Mouse (Mus musculus) hindbrain, embryonic 12.5 days (tissue): ENCODE measurements around the gene Adam10. TPM values are rescaled to one million over a fixed set of nuclear protein-coding genes. Genes with fewer than 3 reads are reported as not detected.

ENCODE experiments used
- ATAC-seq: fragments of 200-750 bp; cut with Nextera tagmentation; 2 replicates; pipeline ENCODE4 v1.8.0; 2017; ENCODE audit warnings: moderate TSS enrichment; ENCODE audit not compliant: low FRiP score
- H3K27ac ChIP-seq: fragments of 300-500 bp; sonication (generic); 2 replicates; pipeline ENCODE4 v1.5.1; 2016; ENCODE audit warnings: mild to moderate bottlenecking
- H3K27me3 ChIP-seq: fragments of 300-500 bp; sonication (generic); 2 replicates; pipeline ENCODE4 v1.6.1; 2016; ENCODE audit warnings: mild to moderate bottlenecking
- H3K36me3 ChIP-seq: fragments of 300-500 bp; sonication (generic); 2 replicates; pipeline ENCODE4 v1.6.1; 2016; ENCODE audit warnings: mild to moderate bottlenecking
- H3K4me1 ChIP-seq: fragments of 300-500 bp; sonication (generic); 2 replicates; pipeline ENCODE4 v1.6.1; 2016
- H3K4me2 ChIP-seq: fragments of 300-500 bp; sonication (generic); replicated peaks from 2 replicates; pipeline ENCODE4 v1.6.1; 2016; ENCODE audit warnings: mild to moderate bottlenecking
- H3K4me3 ChIP-seq: fragments of 300-500 bp; sonication (generic); 2 replicates; pipeline ENCODE4 v1.5.1; 2016; ENCODE audit warnings: mild to moderate bottlenecking
- H3K9ac ChIP-seq: fragments of 300-500 bp; sonication (generic); 2 replicates; pipeline ENCODE4 v1.6.1; 2016; ENCODE audit warnings: mild to moderate bottlenecking, moderate library complexity
- H3K9me3 ChIP-seq: fragments of 300-500 bp; sonication (generic); replicated peaks from 2 replicates; pipeline ENCODE4 v1.6.1; 2016; ENCODE audit warnings: mild to moderate bottlenecking
- WGBS: fragments of 180-500 bp; shearing (Covaris S2); methylation state at CpG from one replicate; pipeline ENCODE4 v1.1.7; 2016; 5-methylcytosine and 5-hydroxymethylcytosine counted together
- polyA plus RNA-seq: library from polyadenylated mRNA; unstranded; fragments of >200 nt; fragmentation: Nextera tagmentation; extraction: Ambion mirVana; gene quantifications from 2 replicates; pipeline ENCODE4 v1.2.1, GENCODE M21; 2016

Gene Adam10
- polyA plus RNA-seq, 1 experiment from 2014 or later = 88.4 TPM

DNA sequence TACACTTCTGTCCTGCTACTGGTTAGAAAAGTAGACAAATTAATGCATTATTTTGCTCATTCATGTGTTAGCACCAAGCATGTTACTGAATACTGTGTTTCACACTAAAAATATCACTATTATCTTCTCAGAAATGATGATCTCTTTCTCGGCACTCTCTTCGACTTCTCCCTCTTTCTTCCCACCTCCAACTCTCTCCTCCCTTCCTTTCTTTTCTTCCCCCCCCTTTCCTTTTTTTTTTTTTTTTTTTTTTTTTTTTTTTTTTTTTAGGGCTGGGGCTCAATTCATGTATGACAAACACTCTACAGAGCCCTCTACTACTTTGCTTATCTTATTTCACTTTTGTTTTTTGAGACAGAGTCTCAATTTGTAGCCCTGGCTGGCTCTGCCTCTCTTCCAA is 20.5 kb upstream of the Adam10 start:
- no peak overlapping the region for H3K27ac ChIP-seq
- no peak overlapping the region for H3K4me2 ChIP-seq
- WGBS = 66% methylated on average over 2 of the region's 2 CpGs
- no peak overlapping the region for H3K9ac ChIP-seq
- no peaks in the 10 kb centered on the region for H3K36me3 ChIP-seq
- no peak overlapping the region for H3K4me3 ChIP-seq
- no peaks in the 10 kb centered on the region for H3K9me3 ChIP-seq
- ATAC-seq = no peak
- H3K27me3 ChIP-seq = no peaks in the 10 kb centered on the region
- H3K4me1 ChIP-seq = peaks cover 16% of the 10 kb centered on the region

DNA sequence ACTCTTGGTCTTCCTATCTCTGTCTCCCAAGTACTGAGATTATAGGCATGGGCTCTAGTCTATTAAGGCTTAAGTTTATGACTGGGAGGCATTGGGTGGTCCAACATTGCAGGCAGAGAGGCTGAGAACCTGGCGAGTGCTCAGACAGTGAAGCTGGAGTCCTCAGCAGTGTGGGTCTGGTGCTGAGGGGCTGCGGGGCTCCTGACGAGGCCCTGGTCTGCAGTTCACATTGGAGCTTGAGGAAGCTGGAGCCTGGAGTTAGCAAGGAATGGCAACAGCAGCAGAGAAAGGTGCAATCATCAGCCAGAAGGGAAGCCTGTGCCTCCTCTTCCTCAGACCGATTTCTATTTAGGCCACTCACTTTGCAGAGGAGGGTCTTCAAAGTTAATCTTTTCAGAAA is 13.9 kb upstream of the Adam10 start:
- Histone ChIP-seq H3K4me1 (no peaks in the 10 kb centered on the region), H3K4me3 (no peak overlapping the region), H3K9ac (no peak overlapping the region), H3K4me2 (no peak overlapping the region), H3K27me3 (no peaks in the 10 kb centered on the region), H3K9me3 (no peaks in the 10 kb centered on the region), H3K36me3 (no peaks in the 10 kb centered on the region), H3K27ac (no peak overlapping the region)
- 74% methylated on average over 4 of the region's 4 CpGs for WGBS
- no peak for ATAC-seq

GRCm38 (mm10) chr9:70665372-70666145 is 13.2 kb upstream of the Adam10 start:
- Histone ChIP-seq H3K4me1 (no peaks in the 10 kb centered on the region), H3K9me3 (no peaks in the 10 kb centered on the region), H3K27me3 (no peaks in the 10 kb centered on the region), H3K27ac (no peak overlapping the region), H3K36me3 (no peaks in the 10 kb centered on the region), H3K4me3 (no peak overlapping the region), H3K4me2 (no peak overlapping the region), H3K9ac (no peak overlapping the region)
- WGBS = 70% methylated on average over 16 of the region's 16 CpGs
- ATAC-seq = no peak

- Histone ChIP-seq H3K9ac (no peak overlapping the region), H3K27me3 (no peaks in the 10 kb centered on the region), H3K9me3 (no peaks in the 10 kb centered on the region), H3K4me2 (no peak overlapping the region), H3K36me3 (no peaks in the 10 kb centered on the region), H3K4me1 (no peaks in the 10 kb centered on the region), H3K27ac (no peak overlapping the region), H3K4me3 (no peak overlapping the region)
- WGBS = 79% methylated on average over 7 of the region's 7 CpGs
- ATAC-seq = no peak
These were observed 12.0 kb upstream of the Adam10 start for GRCm38 (mm10) chr9:70666811-70667210.

GRCm38 (mm10) chr9:70668048-70668447 is 10.7 kb upstream of the Adam10 start:
- ATAC-seq = no peak
- no peaks in the 10 kb centered on the region for H3K36me3 ChIP-seq
- H3K27ac ChIP-seq = no peak overlapping the region
- H3K4me2 ChIP-seq = no peak overlapping the region
- no peaks in the 10 kb centered on the region for H3K9me3 ChIP-seq
- H3K4me3 ChIP-seq = no peak overlapping the region
- no peaks in the 10 kb centered on the region for H3K4me1 ChIP-seq
- H3K9ac ChIP-seq = no peak overlapping the region
- no peaks in the 10 kb centered on the region for H3K27me3 ChIP-seq

GRCm38 (mm10) chr9:70669197-70669596 is 9.6 kb upstream of the Adam10 start:
- Histone ChIP-seq H3K9me3 (no peaks in the 10 kb centered on the region), H3K4me2 (no peak overlapping the region), H3K27me3 (no peaks in the 10 kb centered on the region), H3K27ac (no peak overlapping the region), H3K9ac (no peak overlapping the region), H3K36me3 (no peaks in the 10 kb centered on the region), H3K4me1 (no peaks in the 10 kb centered on the region), H3K4me3 (no peak overlapping the region)
- 69% methylated on average over 2 of the region's 2 CpGs for WGBS
- no peak for ATAC-seq

GRCm38 (mm10) chr9:70670381-70670780 is 8.4 kb upstream of the Adam10 start:
- Histone ChIP-seq H3K4me1 (no peaks in the 10 kb centered on the region), H3K36me3 (no peaks in the 10 kb centered on the region), H3K9ac (no peak overlapping the region), H3K4me3 (no peak overlapping the region), H3K4me2 (no peak overlapping the region), H3K27me3 (no peaks in the 10 kb centered on the region), H3K9me3 (no peaks in the 10 kb centered on the region), H3K27ac (no peak overlapping the region)
- WGBS = 90% methylated on average over 6 of the region's 6 CpGs
- ATAC-seq = no peak

DNA sequence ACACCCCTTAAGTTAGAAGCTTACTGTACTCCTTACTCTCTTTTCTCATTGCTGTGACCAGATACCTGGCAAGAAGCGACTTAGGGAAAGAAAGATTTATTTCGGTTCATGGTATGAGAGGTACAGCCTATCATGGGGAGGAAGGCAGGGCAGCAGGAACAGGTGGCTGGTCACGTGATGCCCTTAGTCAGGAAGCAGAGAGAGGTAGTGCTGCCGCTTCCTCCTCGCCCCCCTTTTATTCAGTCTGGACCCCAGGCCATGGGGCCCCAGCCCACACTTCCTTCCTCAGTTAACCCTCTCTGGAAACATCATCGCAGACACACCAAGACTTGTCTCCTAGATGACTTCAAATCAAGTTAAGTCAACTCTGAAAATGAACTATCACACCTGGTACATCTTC is 7.5 kb upstream of the Adam10 start:
- Histone ChIP-seq H3K4me2 (no peak overlapping the region), H3K9ac (no peak overlapping the region), H3K9me3 (no peaks in the 10 kb centered on the region), H3K4me3 (no peak overlapping the region), H3K27ac (no peak overlapping the region), H3K36me3 (no peaks in the 10 kb centered on the region), H3K4me1 (no peaks in the 10 kb centered on the region), H3K27me3 (no peaks in the 10 kb centered on the region)
- no peak for ATAC-seq
- 79% methylated on average over 6 of the region's 6 CpGs for WGBS

DNA sequence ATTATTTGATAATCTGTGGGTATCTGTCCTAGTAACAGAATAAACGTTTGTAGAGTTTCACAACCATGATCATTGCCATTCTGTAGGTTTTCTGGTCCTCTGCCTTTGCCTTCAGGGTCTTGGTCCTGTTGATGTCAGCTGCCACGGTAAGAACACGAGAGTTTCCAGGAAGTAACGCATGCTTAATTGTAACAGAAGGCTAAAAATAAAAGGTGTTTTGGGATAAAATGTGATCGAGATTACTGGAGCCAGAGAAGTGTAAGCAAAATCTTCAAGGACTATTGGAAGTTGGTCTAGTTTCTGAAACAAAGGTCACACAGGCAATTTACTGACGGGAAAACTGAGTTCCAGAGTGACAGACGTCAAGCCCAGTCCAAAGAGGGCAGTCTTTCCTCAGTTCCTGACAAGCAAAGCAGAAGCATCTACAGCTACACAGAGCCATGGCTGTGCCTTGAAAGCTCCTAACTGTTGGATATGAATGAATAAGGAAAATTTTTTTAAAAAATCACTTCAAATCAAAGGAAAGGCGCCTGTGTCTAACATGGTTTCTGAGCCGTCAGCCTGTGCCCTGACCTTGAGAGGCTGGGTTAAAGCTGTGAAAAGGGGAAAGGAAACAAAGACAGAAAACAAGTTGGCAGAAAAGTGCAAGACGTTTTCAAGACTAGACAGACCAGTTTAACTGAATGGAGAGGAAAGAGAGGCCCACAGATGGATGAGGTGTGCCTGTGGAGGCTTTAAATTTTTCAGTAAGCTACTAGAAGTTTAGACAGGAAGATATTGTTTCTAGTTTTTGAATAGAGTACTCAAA is 6.8 kb upstream of the Adam10 start:
- 50% methylated on average over 10 of the region's 10 CpGs for WGBS
- no peaks in the 10 kb centered on the region for H3K9me3 ChIP-seq
- H3K4me1 ChIP-seq = no peaks in the 10 kb centered on the region

DNA sequence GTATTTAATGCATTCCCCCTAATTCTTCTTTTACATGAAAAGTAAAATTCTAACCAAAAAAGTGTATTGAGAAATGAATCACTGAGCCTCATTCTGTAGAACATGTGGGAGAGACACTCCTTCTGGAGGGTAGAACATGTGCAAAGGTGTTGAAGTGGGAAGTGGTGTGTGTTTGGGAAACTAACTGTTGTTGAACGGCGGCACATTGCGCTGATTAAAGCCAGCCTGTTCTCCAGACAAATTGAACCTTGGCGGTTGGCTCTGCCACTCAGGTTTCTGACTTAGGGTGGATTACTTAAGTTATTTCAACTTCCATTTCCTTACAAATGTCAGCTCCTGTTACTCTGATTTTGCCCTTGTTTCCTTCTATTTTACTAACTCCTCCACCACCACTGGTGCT is 5.1 kb upstream of the Adam10 start:
- 87% methylated on average over 4 of the region's 4 CpGs for WGBS
- H3K9me3 ChIP-seq = no peaks in the 10 kb centered on the region

More for the DNA sequence above, 6.8 kb upstream of the Adam10 start:
- Histone ChIP-seq H3K4me3 (no peak overlapping the region), H3K27me3 (no peaks in the 10 kb centered on the region), H3K27ac (no peak overlapping the region), H3K9ac (no peak overlapping the region), H3K4me2 (no peak overlapping the region), H3K36me3 (no peaks in the 10 kb centered on the region)
- ATAC-seq = no peak

GRCm38 (mm10) chr9:70675117-70675516 is 3.7 kb upstream of the Adam10 start:
- H3K36me3 ChIP-seq = no peaks in the 10 kb centered on the region
- ATAC-seq = no peak
- no peak overlapping the region for H3K4me3 ChIP-seq
- 0 out of 2 replicates have a peak, but pooled peaks cover 2% of the 10 kb centered on the region for H3K4me1 ChIP-seq
- H3K9ac ChIP-seq = no peak overlapping the region
- H3K27ac ChIP-seq = no peak overlapping the region
- H3K27me3 ChIP-seq = no peaks in the 10 kb centered on the region
- H3K4me2 ChIP-seq = no peak overlapping the region
- WGBS = 80% methylated on average over 4 of the region's 4 CpGs
- H3K9me3 ChIP-seq = no peaks in the 10 kb centered on the region

More for the DNA sequence above, 5.1 kb upstream of the Adam10 start:
- no peak overlapping the region for H3K9ac ChIP-seq
- no peaks in the 10 kb centered on the region for H3K36me3 ChIP-seq
- H3K4me1 ChIP-seq = no peaks in the 10 kb centered on the region
- H3K4me2 ChIP-seq = no peak overlapping the region
- H3K27me3 ChIP-seq = no peaks in the 10 kb centered on the region
- ATAC-seq = no peak
- no peak overlapping the region for H3K4me3 ChIP-seq
- no peak overlapping the region for H3K27ac ChIP-seq

DNA sequence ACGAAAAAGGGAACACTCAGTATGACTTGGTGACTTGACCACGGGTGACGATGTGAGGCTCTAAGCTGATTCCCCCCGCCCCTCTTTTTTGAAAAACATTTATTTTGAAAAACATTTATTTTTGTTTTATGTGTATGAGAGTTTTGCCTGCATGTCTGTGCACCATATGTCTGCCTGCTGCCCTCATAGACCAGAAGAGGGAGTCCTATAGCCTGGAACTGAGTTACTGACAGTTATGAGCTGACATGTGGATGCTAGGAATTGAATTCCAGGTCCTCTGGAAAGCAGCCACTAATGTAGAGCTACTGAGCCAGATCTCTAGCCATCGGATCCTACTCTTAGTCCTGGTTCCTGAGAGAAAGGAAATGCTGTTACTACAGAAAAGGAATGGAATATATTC is 2.8 kb upstream of the Adam10 start:
- H3K9ac ChIP-seq = no peak overlapping the region
- H3K4me2 ChIP-seq = no peak overlapping the region
- H3K4me1 ChIP-seq = peaks cover 6% of the 10 kb centered on the region
- H3K27ac ChIP-seq = no peak overlapping the region
- H3K4me3 ChIP-seq = no peak overlapping the region
- ATAC-seq = no peak
- no peaks in the 10 kb centered on the region for H3K27me3 ChIP-seq
- H3K9me3 ChIP-seq = no peaks in the 10 kb centered on the region
- 87% methylated on average over 5 of the region's 5 CpGs for WGBS
- no peaks in the 10 kb centered on the region for H3K36me3 ChIP-seq
